Mouse (Mus musculus): ENCODE results near the gene Fcgr1.

DNA sequence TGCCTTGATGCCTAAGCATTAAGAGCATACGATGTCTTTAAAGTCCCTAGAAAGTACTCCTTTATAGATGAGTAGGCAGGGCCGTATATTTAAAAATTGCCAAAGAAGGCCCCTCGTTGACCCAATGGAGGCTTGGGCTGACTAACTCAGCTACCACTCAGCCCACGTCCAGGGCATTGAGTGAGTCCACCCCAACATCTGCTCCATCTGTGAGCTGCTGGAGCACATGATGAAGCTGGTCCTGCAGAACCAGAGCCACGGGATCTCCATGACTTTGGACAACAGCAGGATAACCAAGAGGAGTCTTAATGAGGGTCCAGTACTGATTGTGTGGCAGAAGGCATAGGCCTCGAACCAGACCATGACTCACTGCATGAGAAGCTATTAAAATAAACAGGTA, 43.5 kb upstream of the Fcgr1 start:
- TF ChIP-seq POLR2A (IDR thresholded peaks at IDR 0.05; ENCODE audit: borderline replicate concordance, control insufficient read depth, low read depth, low read length) (no peak), CTCF (IDR thresholded peaks at IDR 0.05; ENCODE audit: control insufficient read depth, insufficient read depth, low read length) (no peak)

Data from bone marrow, adult 2 months (tissue).